Mouse (Mus musculus) megakaryocyte-erythroid progenitor cell, adult 5 weeks (primary cell): Measurements from ENCODE around the gene Mkrn1. TPM values are rescaled to one million over a fixed set of nuclear protein-coding genes. Genes with fewer than 3 reads are reported as not detected.

Experiments used
- polyA plus RNA-seq: library from polyadenylated mRNA; stranded (reverse); fragments of >175 nt; gene quantifications from 2 replicates; pipeline ENCODE4 v1.2.3, GENCODE M21; 2012

Mkrn1 gene
- 47.6 and 52.2 TPM in 2 replicates for polyA plus RNA-seq

GRCm38 (mm10) chr6:39419851-39420721 lies at the start of gene Mkrn1:
Mkrn1 (minus strand) TSS chr6:39420462.

GRCm38 (mm10) chr6:39381125-39381880 lies 39.0 kb downstream of the Mkrn1 start, which contains the start of gene Rab19:
Rab19 (plus strand) TSS chr6:39381175.

GRCm38 (mm10) chr6:39377311-39377827 lies 42.9 kb downstream of the Mkrn1 start, which contains the start of gene Slc37a3:
Slc37a3 (minus strand) TSS chr6:39377675.

Other genes starting within 250 kb of the Mkrn1 start
- gene Kdm7a, start 213.7 kb downstream of the Mkrn1 start, polyA plus RNA-seq: 1.3 and 2.0 TPM in 2 replicates
- 0.16 and 1.1 TPM in 2 replicates for gene Slc37a3, start 42.8 kb downstream of the Mkrn1 start, polyA plus RNA-seq
- 0.19 and 0.31 TPM in 2 replicates for gene Rab19, start 39.3 kb downstream of the Mkrn1 start, polyA plus RNA-seq
- gene Dennd2a, start 137.4 kb upstream of the Mkrn1 start, polyA plus RNA-seq: 0.76 and 0.85 TPM in 2 replicates
- gene Adck2, start 153.4 kb upstream of the Mkrn1 start, polyA plus RNA-seq: 11.1 and 12.9 TPM in 2 replicates
- gene Gm42420, start 165.3 kb upstream of the Mkrn1 start, polyA plus RNA-seq: not detected in 2 replicates
- 185 and 234 TPM in 2 replicates for gene Ndufb2, start 172.1 kb upstream of the Mkrn1 start, polyA plus RNA-seq